Mouse (Mus musculus) midbrain, embryonic 15.5 days (tissue): ENCODE measurements around the gene Coro7. TPM values are rescaled to one million over a fixed set of nuclear protein-coding genes. Genes with fewer than 3 reads are reported as not detected.
"Not testable (repeated sequence)": the region's sequence is repeated elsewhere in the genome, so short reads cannot be mapped to it uniquely, and the experiment has no call there.

Source experiments
- ATAC-seq: fragments of 200-750 bp; cut with Nextera tagmentation; replicated peaks from 2 replicates; pipeline ENCODE4 v1.8.0; 2017; ENCODE audit warnings: moderate TSS enrichment
- H3K27ac ChIP-seq: fragments of 300-500 bp; sonication (generic); 2 replicates; pipeline ENCODE4 v1.5.1; 2015; ENCODE audit warnings: mild to moderate bottlenecking, inconsistent platforms
- H3K27me3 ChIP-seq: fragments of 300-500 bp; sonication (generic); replicated peaks from 2 replicates; pipeline ENCODE4 v1.6.1; 2015; ENCODE audit warnings: inconsistent platforms
- H3K36me3 ChIP-seq: fragments of 300-500 bp; sonication (generic); replicated peaks from 2 replicates; pipeline ENCODE4 v1.6.1; 2015; ENCODE audit warnings: inconsistent platforms
- H3K4me1 ChIP-seq: fragments of 300-500 bp; sonication (generic); 2 replicates; pipeline ENCODE4 v1.6.1; 2015; ENCODE audit warnings: inconsistent platforms
- H3K4me2 ChIP-seq: fragments of 300-500 bp; sonication (generic); 2 replicates; pipeline ENCODE4 v1.6.1; 2015; ENCODE audit warnings: inconsistent platforms, mild to moderate bottlenecking, moderate library complexity
- H3K4me3 ChIP-seq: fragments of 300-500 bp; sonication (generic); 2 replicates; pipeline ENCODE4 v1.5.1; 2015; ENCODE audit warnings: mild to moderate bottlenecking, inconsistent platforms
- H3K9ac ChIP-seq: fragments of 300-500 bp; sonication (generic); 2 replicates; pipeline ENCODE4 v1.6.1; 2015; ENCODE audit warnings: mild to moderate bottlenecking, inconsistent platforms
- H3K9me3 ChIP-seq: fragments of 300-500 bp; sonication (generic); 2 replicates; pipeline ENCODE4 v1.6.1; 2016; ENCODE audit warnings: inconsistent platforms
- WGBS: fragments of 180-500 bp; shearing (Covaris S2); methylation state at CpG from one replicate; pipeline ENCODE4 v1.1.7; 2015; ENCODE audit warnings: mixed read lengths; 5-methylcytosine and 5-hydroxymethylcytosine counted together
- polyA plus RNA-seq: library from polyadenylated mRNA; unstranded; fragments of >200 nt; fragmentation: Nextera tagmentation; extraction: Ambion mirVana; gene quantifications from 2 replicates; pipeline ENCODE4 v1.2.1, GENCODE M21; 2015

The Coro7 gene
- polyA plus RNA-seq, 1 experiment from 2014 or later: 33.2 TPM

DNA sequence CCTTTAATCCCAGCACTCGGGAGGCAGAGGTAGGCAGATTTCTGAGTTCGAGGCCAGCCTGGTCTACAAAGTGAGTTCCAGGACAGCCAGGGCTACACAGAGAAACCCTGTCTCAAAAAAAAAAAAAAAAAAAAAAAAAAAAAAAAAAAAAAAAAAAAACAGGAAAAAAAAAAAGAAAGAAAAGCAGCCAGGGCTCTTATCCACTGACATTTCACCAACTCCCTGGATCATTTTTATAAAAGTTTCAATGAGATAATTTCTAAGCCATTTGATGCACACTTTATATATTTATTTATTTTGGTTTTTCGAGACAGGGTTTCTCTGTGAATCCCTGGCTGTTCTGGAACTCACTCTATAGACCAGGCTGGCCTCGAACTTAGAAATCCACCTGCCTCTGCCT is 98.4 kb downstream of the Coro7 start:
- ATAC-seq, H3K4me1 ChIP-seq, H3K36me3 ChIP-seq, H3K27ac ChIP-seq, H3K27me3 ChIP-seq, H3K4me2 ChIP-seq, H3K9me3 ChIP-seq, H3K9ac ChIP-seq, H3K4me3 ChIP-seq: not testable (repeated sequence)
- WGBS: 88% methylated on average over 4 of the region's 4 CpGs

- no peak overlapping the region for H3K27ac ChIP-seq
- H3K4me1 ChIP-seq: no peaks in the 10 kb centered on the region
- H3K4me2 ChIP-seq: no peak overlapping the region
- no peak overlapping the region for H3K4me3 ChIP-seq
- WGBS: 68% methylated on average over 7 of the region's 7 CpGs
- H3K9ac ChIP-seq: no peak overlapping the region
- H3K27me3 ChIP-seq: no peaks in the 10 kb centered on the region
- no peaks in the 10 kb centered on the region for H3K36me3 ChIP-seq
- ATAC-seq: no peak
- H3K9me3 ChIP-seq: no peaks in the 10 kb centered on the region
Measured at GRCm38 (mm10) chr16:4578630-4579029, 100.9 kb downstream of the Coro7 start.

GRCm38 (mm10) chr16:4576873-4577272 is 102.7 kb downstream of the Coro7 start:
- Histone ChIP-seq H3K9ac (no peak overlapping the region), H3K9me3 (no peaks in the 10 kb centered on the region), H3K4me3 (no peak overlapping the region), H3K27ac (no peak overlapping the region), H3K27me3 (no peaks in the 10 kb centered on the region), H3K4me1 (no peaks in the 10 kb centered on the region), H3K36me3 (no peaks in the 10 kb centered on the region), H3K4me2 (no peak overlapping the region)
- no peak for ATAC-seq
- 49% methylated on average over 2 of the region's 2 CpGs for WGBS

Other genes starting within 250 kb of the Coro7 start
- 25.4 and 29.3 TPM in 2 replicates for gene Srl, start 138.0 kb downstream of the Coro7 start, polyA plus RNA-seq
- 8.1 and 8.4 TPM in 2 replicates for gene Tfap4, start 119.9 kb downstream of the Coro7 start, polyA plus RNA-seq
- 12.3 and 17.3 TPM in 2 replicates for gene Glis2, start 85.1 kb downstream of the Coro7 start, polyA plus RNA-seq
- 139 and 154 TPM in 2 replicates for gene Pam16, start 54.8 kb downstream of the Coro7 start, polyA plus RNA-seq
- 5.2 and 5.8 TPM in 2 replicates for gene Vasn, start 39.8 kb downstream of the Coro7 start, polyA plus RNA-seq
- 62.1 and 65.5 TPM in 2 replicates for gene Dnaja3, start 39.8 kb downstream of the Coro7 start, polyA plus RNA-seq
- gene Nmral1, start 39.6 kb upstream of the Coro7 start, polyA plus RNA-seq: 78.3 and 79.6 TPM in 2 replicates
- 101 and 103 TPM in 2 replicates for gene Hmox2, start 46.6 kb upstream of the Coro7 start, polyA plus RNA-seq
- 130 and 132 TPM in 2 replicates for gene Cdip1, start 110.5 kb upstream of the Coro7 start, polyA plus RNA-seq
- 0.19 and 0.52 TPM in 2 replicates for gene 4930562C15Rik, start 155.6 kb upstream of the Coro7 start, polyA plus RNA-seq
- 58.2 and 58.7 TPM in 2 replicates for gene Ubald1, start 200.5 kb upstream of the Coro7 start, polyA plus RNA-seq
- gene Mgrn1, start 206.5 kb upstream of the Coro7 start, polyA plus RNA-seq: 124 and 131 TPM in 2 replicates